Mouse (Mus musculus): ENCODE measurements around the gene Rdh5. TPM values are rescaled to one million over a fixed set of nuclear protein-coding genes. Genes with fewer than 3 reads are reported as not detected.

Rdh5 gene
- polyA plus RNA-seq, 1 experiment, result 15.1 TPM

- DNase-seq (ENCODE audit: low read depth in 1 of 2, low spot score in 2 of 2), result no peak
- H3K4me1 ChIP-seq (ENCODE audit: control insufficient read depth, insufficient read depth, insufficient read length), result peaks cover 9% of the 10 kb centered on the region; the same call in 1 of the 2 replicates
- H3K27ac ChIP-seq (ENCODE audit: insufficient read depth, low read length), result no peak overlapping the region
- no peak for TF ChIP-seq POLR2A (IDR thresholded peaks at IDR 0.05; ENCODE audit: low read depth, low read length)
- TF ChIP-seq CTCF (IDR thresholded peaks at IDR 0.05; ENCODE audit: extremely low read depth, insufficient read depth, insufficient read length, insufficient replicate concordance), result no peak
- H3K27me3 ChIP-seq (ENCODE audit: control insufficient read depth, insufficient read depth, low read length), result peaks cover 14% of the 10 kb centered on the region
- 73% methylated on average over 13 of the region's 13 CpGs for WGBS
- no peak overlapping the region for H3K4me3 ChIP-seq (ENCODE audit: extremely low read depth, insufficient read depth, insufficient read length)
- H3K36me3 ChIP-seq (ENCODE audit: control insufficient read depth, insufficient read depth, low read length), result no peaks in the 10 kb centered on the region
Observed at GRCm38 (mm10) chr10:128908778-128909448, 13.8 kb downstream of the Rdh5 start.

- DNase-seq (ENCODE audit: low read depth in 1 of 2, low spot score in 2 of 2), result no peak
Observed at GRCm38 (mm10) chr10:128904812-128905211, 17.9 kb downstream of the Rdh5 start.

GRCm38 (mm10) chr10:128902409-128902988 is 20.2 kb downstream of the Rdh5 start:
- 19% methylated on average over 3 of the region's 3 CpGs for WGBS
- Histone ChIP-seq H3K27me3 (ENCODE audit: control insufficient read depth, insufficient read depth, low read length) (no peaks in the 10 kb centered on the region), H3K27ac (ENCODE audit: insufficient read depth, low read length) (no peak overlapping the region), H3K36me3 (ENCODE audit: control insufficient read depth, insufficient read depth, low read length) (no peaks in the 10 kb centered on the region), H3K4me1 (ENCODE audit: control insufficient read depth, insufficient read depth, insufficient read length) (peaks cover 2% of the 10 kb centered on the region; the same call in 1 of the 2 replicates), H3K4me3 (ENCODE audit: extremely low read depth, insufficient read depth, insufficient read length) (no peak overlapping the region)
- no peak for DNase-seq (ENCODE audit: low read depth in 1 of 2, low spot score in 2 of 2)
- TF ChIP-seq CTCF (IDR thresholded peaks at IDR 0.05; ENCODE audit: extremely low read depth, insufficient read depth, insufficient read length, insufficient replicate concordance) (no peak), POLR2A (IDR thresholded peaks at IDR 0.05; ENCODE audit: low read depth, low read length) (no peak)

More at GRCm38 (mm10) chr10:128904812-128905211, 17.9 kb downstream of the Rdh5 start:
- TF ChIP-seq POLR2A (IDR thresholded peaks at IDR 0.05; ENCODE audit: low read depth, low read length) (no peak), CTCF (IDR thresholded peaks at IDR 0.05; ENCODE audit: extremely low read depth, insufficient read depth, insufficient read length, insufficient replicate concordance) (no peak)
- Histone ChIP-seq H3K36me3 (ENCODE audit: control insufficient read depth, insufficient read depth, low read length) (no peaks in the 10 kb centered on the region), H3K4me1 (ENCODE audit: control insufficient read depth, insufficient read depth, insufficient read length) (peaks cover 6% of the 10 kb centered on the region), H3K27ac (ENCODE audit: insufficient read depth, low read length) (no peak overlapping the region), H3K27me3 (ENCODE audit: control insufficient read depth, insufficient read depth, low read length) (peaks cover 7% of the 10 kb centered on the region), H3K4me3 (ENCODE audit: extremely low read depth, insufficient read depth, insufficient read length) (no peak overlapping the region)
- 90% methylated on average over 5 of the region's 5 CpGs for WGBS

GRCm38 (mm10) chr10:128901409-128901808 is 21.3 kb downstream of the Rdh5 start:
- TF ChIP-seq POLR2A (IDR thresholded peaks at IDR 0.05; ENCODE audit: low read depth, low read length) (no peak), CTCF (IDR thresholded peaks at IDR 0.05; ENCODE audit: extremely low read depth, insufficient read depth, insufficient read length, insufficient replicate concordance) (no peak)
- Histone ChIP-seq H3K4me3 (ENCODE audit: extremely low read depth, insufficient read depth, insufficient read length) (no peak overlapping the region), H3K27me3 (ENCODE audit: control insufficient read depth, insufficient read depth, low read length) (no peaks in the 10 kb centered on the region), H3K36me3 (ENCODE audit: control insufficient read depth, insufficient read depth, low read length) (no peaks in the 10 kb centered on the region), H3K4me1 (ENCODE audit: control insufficient read depth, insufficient read depth, insufficient read length) (peaks cover 2% of the 10 kb centered on the region; the same call in 1 of the 2 replicates), H3K27ac (ENCODE audit: insufficient read depth, low read length) (no peak overlapping the region)
- 70% methylated on average over 1 of the region's 1 CpGs for WGBS
- DNase-seq (ENCODE audit: low read depth in 1 of 2, low spot score in 2 of 2), result no peak

GRCm38 (mm10) chr10:128900698-128901097 is 22.0 kb downstream of the Rdh5 start, which contains the start of gene Cd63:
Gene Cd63, plus strand, starts transcription at chr10:128900989.
- Histone ChIP-seq H3K4me3 (ENCODE audit: extremely low read depth, insufficient read depth, insufficient read length) (no peak within 1 kb of the TSS), H3K36me3 (ENCODE audit: control insufficient read depth, insufficient read depth, low read length) (no peaks in the 10 kb centered on the region), H3K27ac (ENCODE audit: insufficient read depth, low read length) (no peak within 1 kb of the TSS), H3K4me1 (ENCODE audit: control insufficient read depth, insufficient read depth, insufficient read length) (peaks cover 2% of the 10 kb centered on the region; the same call in 1 of the 2 replicates), H3K27me3 (ENCODE audit: control insufficient read depth, insufficient read depth, low read length) (no peaks in the 10 kb centered on the region)
- 90% methylated on average over 3 of the region's 3 CpGs for WGBS
- TF ChIP-seq CTCF (IDR thresholded peaks at IDR 0.05; ENCODE audit: extremely low read depth, insufficient read depth, insufficient read length, insufficient replicate concordance) (no peak), POLR2A (IDR thresholded peaks at IDR 0.05; ENCODE audit: low read depth, low read length) (no peak)
- DNase-seq (ENCODE audit: low read depth in 1 of 2, low spot score in 2 of 2), result no peak

- WGBS, result 80% methylated on average over 6 of the region's 6 CpGs
- TF ChIP-seq CTCF (IDR thresholded peaks at IDR 0.05; ENCODE audit: extremely low read depth, insufficient read depth, insufficient read length, insufficient replicate concordance) (no peak), POLR2A (IDR thresholded peaks at IDR 0.05; ENCODE audit: low read depth, low read length) (no peak)
- no peak for DNase-seq (ENCODE audit: low read depth in 1 of 2, low spot score in 2 of 2)
- no peaks in the 10 kb centered on the region for H3K27me3 ChIP-seq (ENCODE audit: control insufficient read depth, insufficient read depth, low read length)
- no peak overlapping the region for H3K4me3 ChIP-seq (ENCODE audit: extremely low read depth, insufficient read depth, insufficient read length)
- H3K4me1 ChIP-seq (ENCODE audit: control insufficient read depth, insufficient read depth, insufficient read length), result peaks cover 2% of the 10 kb centered on the region; the same call in 1 of the 2 replicates
- H3K36me3 ChIP-seq (ENCODE audit: control insufficient read depth, insufficient read depth, low read length), result no peaks in the 10 kb centered on the region
- H3K27ac ChIP-seq (ENCODE audit: insufficient read depth, low read length), result no peak overlapping the region
Observed at GRCm38 (mm10) chr10:128899759-128900490, 22.8 kb downstream of the Rdh5 start.

Data from spleen, adult 2 months (tissue).